Mouse (Mus musculus) lung, embryonic 16.5 days (tissue): ENCODE measurements around the gene Ckb. TPM values are rescaled to one million over a fixed set of nuclear protein-coding genes. Genes with fewer than 3 reads are reported as not detected.

Experiments used
- ATAC-seq: fragments of 200-750 bp; cut with Nextera tagmentation; 2 replicates; pipeline ENCODE4 v1.8.0; 2017; ENCODE audit warnings: low read depth, mild to moderate bottlenecking, moderate library complexity
- H3K27ac ChIP-seq: fragments of 300-500 bp; sonication (generic); 2 replicates; pipeline ENCODE4 v1.5.1; 2014; ENCODE audit warnings: mild to moderate bottlenecking, control low read depth, low read length
- H3K27me3 ChIP-seq: fragments of 300-500 bp; sonication (generic); 2 replicates; pipeline ENCODE4 v1.6.1; 2014; ENCODE audit warnings: low read depth, low read length, mixed read lengths; ENCODE audit not compliant: control insufficient read depth, insufficient read depth
- H3K36me3 ChIP-seq: fragments of 300-500 bp; sonication (generic); 2 replicates; pipeline ENCODE4 v1.6.1; 2014; ENCODE audit warnings: low read length; ENCODE audit not compliant: control insufficient read depth, insufficient read depth
- H3K4me1 ChIP-seq: fragments of 300-500 bp; sonication (generic); replicated peaks from 2 replicates; pipeline ENCODE4 v1.6.1; 2014; ENCODE audit warnings: low read length, mixed read lengths; ENCODE audit not compliant: control insufficient read depth, insufficient read depth
- H3K4me2 ChIP-seq: fragments of 300-500 bp; sonication (generic); 2 replicates; pipeline ENCODE4 v1.6.1; 2014; ENCODE audit warnings: low read depth, low read length, control low read depth
- H3K4me3 ChIP-seq: fragments of 300-500 bp; sonication (generic); 2 replicates; pipeline ENCODE4 v1.5.1; 2014; ENCODE audit warnings: mild to moderate bottlenecking, low read length, control low read depth
- H3K9ac ChIP-seq: fragments of 300-500 bp; sonication (generic); 2 replicates; pipeline ENCODE4 v1.6.1; 2014; ENCODE audit warnings: low read length, control low read depth
- H3K9me3 ChIP-seq: fragments of 300-500 bp; sonication (generic); 2 replicates; pipeline ENCODE4 v1.6.1; 2016; ENCODE audit warnings: low read length; ENCODE audit not compliant: control insufficient read depth
- WGBS: fragments of 180-500 bp; shearing (Covaris S2); extraction: QIAGEN DNeasy Blood & Tissue Kit; methylation state at CpG from one replicate; pipeline ENCODE4 v1.1.7; 2014; 5-methylcytosine and 5-hydroxymethylcytosine counted together
- polyA plus RNA-seq: library from polyadenylated mRNA; unstranded; fragments of >200 nt; fragmentation: Nextera tagmentation; extraction: Ambion mirVana; gene quantifications from 2 replicates; pipeline ENCODE4 v1.2.1, GENCODE M21; 2015

Gene Ckb
- polyA plus RNA-seq, 1 experiment from 2014 or later: 218 TPM

DNA sequence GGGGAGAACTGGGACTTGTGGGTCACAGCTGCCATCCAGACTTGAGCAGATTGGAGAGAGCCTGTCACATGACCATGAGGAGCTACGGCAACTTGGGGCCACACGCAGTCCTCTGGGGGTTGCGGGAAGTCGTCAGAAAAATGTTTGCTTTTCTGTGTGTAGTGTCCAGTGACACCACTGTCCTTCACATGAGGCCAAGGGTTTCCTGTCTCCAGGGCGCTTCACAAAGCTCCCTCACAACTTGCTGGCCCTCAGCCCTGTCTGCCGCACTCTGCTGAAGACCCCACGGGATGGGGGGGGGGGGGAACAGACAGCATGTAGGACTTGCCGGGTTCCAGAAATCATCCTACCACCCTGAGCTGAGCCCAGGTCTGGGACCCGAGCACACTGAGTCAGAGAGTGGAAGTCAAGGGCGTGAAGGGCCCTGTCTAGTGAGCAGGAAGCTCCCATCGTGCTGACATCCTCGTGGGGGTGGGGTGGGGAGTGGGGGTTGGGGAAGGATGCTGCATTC is 22.2 kb upstream of the Ckb start:
- WGBS: 5% methylated on average over 12 of the region's 12 CpGs
- H3K36me3 ChIP-seq: no peaks in the 10 kb centered on the region
- peak overlapping the region; percentile 57 for H3K9ac ChIP-seq
- H3K4me1 ChIP-seq: peaks cover 37% of the 10 kb centered on the region
- no peaks in the 10 kb centered on the region for H3K9me3 ChIP-seq
- no peaks in the 10 kb centered on the region for H3K27me3 ChIP-seq
- peak overlapping the region; percentile 89 for H3K27ac ChIP-seq
- peak overlapping the region; percentile 37 for H3K4me2 ChIP-seq
- ATAC-seq: peak; percentile 59
- H3K4me3 ChIP-seq: no peak overlapping the region

DNA sequence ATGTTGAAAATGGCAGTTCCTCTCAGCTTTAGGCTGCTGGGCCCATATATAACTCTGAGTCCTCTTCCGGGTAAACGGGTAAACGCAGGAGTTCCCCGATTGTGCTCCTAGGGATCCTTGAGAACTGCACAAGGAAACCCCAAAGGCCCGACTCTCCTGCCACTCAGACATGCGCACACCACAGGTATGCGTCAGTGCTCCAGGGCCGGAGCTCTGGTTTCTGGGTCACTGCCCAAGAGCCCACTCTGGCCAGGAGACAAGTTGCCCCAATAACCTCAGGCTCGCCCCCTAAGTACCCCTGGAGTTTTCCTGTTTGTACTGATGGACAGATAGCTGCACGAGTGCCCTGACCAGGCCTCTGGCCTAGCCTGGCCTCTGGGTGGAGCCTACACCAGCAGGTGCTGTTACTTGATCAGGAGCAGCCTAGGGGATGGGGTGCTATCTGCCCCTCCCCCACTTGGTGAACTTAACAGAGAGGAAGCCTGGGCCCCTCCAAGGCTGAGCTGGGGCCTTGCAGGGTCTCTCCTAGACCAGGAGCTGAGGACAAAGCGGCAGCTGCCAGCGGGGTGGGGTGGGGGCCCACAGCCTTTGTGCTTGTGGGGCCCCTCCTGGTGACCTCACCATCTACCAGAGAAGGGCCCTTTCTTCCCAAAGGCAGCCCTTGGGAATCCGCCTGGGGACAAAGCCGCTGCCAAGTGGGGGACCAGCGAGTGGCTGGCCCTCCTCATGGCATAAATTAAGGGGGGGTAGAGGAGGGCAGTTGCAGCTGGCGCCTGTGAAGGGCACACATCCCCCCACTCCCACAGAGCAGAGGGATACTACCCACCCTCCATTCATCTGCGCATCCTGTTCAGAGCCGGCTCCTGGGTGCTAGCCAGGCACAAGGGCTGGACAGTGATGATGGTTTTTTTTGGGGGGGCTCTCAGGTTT is 21.5 kb upstream of the Ckb start:
- WGBS: 46% methylated on average over 18 of the region's 18 CpGs
- no peak overlapping the region for H3K4me3 ChIP-seq
- H3K27me3 ChIP-seq: no peaks in the 10 kb centered on the region
- no peaks in the 10 kb centered on the region for H3K9me3 ChIP-seq
- peaks cover 37% of the 10 kb centered on the region for H3K4me1 ChIP-seq
- peak overlapping the region; percentile 89 for H3K27ac ChIP-seq
- H3K9ac ChIP-seq: peak overlapping the region; percentile 57
- peak; percentile 2; the same call in 1 of the 2 replicates for ATAC-seq
- peak overlapping the region; percentile 37 for H3K4me2 ChIP-seq
- H3K36me3 ChIP-seq: no peaks in the 10 kb centered on the region

DNA sequence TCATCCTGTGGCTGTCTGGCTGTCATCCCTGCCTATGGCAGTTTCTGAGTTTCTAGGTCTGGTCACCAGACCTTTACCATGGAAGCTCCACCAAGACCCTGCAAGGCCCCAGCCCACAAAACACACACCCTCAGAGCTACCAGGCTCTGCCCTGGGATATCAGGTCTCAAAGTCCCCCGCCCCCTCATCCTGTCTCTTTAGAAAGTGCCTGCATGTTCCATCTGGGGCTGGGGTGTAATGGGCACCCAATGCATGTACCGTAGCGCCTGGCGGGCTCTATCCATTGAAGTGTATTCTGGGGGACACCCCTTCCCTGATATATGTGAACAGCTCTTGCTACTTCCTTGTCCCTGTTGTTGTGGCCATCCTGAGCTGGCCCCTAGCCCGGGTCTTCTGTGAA is 20.8 kb upstream of the Ckb start:
- Histone ChIP-seq H3K36me3 (no peaks in the 10 kb centered on the region), H3K9ac (no peak overlapping the region), H3K4me1 (peaks cover 42% of the 10 kb centered on the region), H3K27ac (peak overlapping the region; percentile 89; the same call in 1 of the 2 replicates), H3K27me3 (no peaks in the 10 kb centered on the region), H3K4me2 (no peak overlapping the region), H3K9me3 (no peaks in the 10 kb centered on the region), H3K4me3 (no peak overlapping the region)
- 86% methylated on average over 5 of the region's 5 CpGs for WGBS
- ATAC-seq: no peak

DNA sequence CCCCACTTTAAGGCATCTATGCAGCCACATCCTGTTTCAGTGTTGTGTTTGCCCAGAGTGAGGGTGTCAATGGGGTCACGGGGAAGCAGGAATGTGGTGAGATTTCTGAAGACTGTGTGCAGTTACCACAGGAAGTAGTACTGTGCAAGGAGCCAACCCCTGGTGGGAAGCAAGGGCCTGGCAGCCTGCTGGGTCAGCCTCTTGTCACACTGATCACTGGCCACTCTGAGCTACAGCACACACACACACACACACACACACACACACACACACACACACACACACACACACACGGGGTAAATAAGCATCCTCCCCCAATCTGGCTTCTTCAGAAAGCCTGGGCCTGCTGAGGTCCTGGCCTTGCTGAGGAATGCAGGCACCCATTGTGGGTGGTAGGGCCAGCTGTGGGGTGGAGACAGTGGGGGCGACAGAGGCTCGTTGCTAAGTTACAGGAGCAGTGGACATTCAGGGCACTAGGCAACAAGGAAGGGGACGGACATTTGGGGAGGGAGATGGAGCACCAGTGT is 19.3 kb upstream of the Ckb start:
- Histone ChIP-seq H3K9ac (peak overlapping the region; percentile 24; the same call in 1 of the 2 replicates), H3K27ac (peak overlapping the region; percentile 58), H3K4me2 (no peak overlapping the region), H3K4me1 (peaks cover 50% of the 10 kb centered on the region), H3K27me3 (no peaks in the 10 kb centered on the region), H3K9me3 (no peaks in the 10 kb centered on the region), H3K4me3 (no peak overlapping the region), H3K36me3 (no peaks in the 10 kb centered on the region)
- peak; percentile 24; the same call in 1 of the 2 replicates for ATAC-seq
- WGBS: 14% methylated on average over 5 of the region's 5 CpGs

DNA sequence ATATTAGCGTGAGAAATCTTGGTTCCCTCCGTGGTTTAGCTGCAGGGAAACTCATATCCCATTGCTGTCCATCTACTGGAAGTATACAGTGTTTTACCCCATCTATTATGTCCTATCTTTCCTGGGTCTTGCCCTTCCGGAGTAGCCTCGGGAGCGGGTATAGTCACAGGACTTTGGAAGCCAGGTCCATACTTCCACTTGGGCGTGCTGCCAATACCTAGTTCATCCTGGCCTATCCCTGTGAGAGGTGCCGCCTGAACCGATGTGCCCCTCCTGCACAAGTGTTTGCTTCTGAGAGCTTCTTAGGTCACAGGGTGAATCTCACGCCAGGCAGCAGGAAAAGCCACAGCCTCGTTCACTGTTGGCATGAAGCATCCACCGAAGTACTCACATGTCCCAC is 17.3 kb upstream of the Ckb start:
- Histone ChIP-seq H3K27ac (no peak overlapping the region), H3K9ac (no peak overlapping the region), H3K4me2 (no peak overlapping the region), H3K4me1 (peaks cover 40% of the 10 kb centered on the region), H3K9me3 (no peaks in the 10 kb centered on the region), H3K27me3 (no peaks in the 10 kb centered on the region), H3K36me3 (no peaks in the 10 kb centered on the region), H3K4me3 (no peak overlapping the region)
- no peak for ATAC-seq
- 53% methylated on average over 11 of the region's 11 CpGs for WGBS

DNA sequence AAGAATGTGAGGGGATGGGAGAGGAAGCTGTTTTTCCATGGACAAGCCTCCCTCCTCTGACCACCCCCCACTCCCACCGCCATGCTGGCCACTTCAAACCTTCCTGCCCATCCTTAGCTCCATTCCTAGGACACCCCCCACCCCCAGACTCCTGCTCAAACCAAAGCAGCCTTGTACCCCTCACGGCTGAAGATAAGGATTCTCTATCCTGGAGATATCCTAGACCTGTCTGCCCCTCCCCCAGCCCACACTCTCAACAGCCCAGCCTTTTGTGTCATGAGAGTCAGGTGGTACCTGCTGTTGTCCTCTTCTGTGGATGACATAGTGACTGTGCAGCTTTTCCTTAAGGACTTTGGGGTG is 15.9 kb upstream of the Ckb start:
- Histone ChIP-seq H3K9ac (no peak overlapping the region), H3K27me3 (no peaks in the 10 kb centered on the region), H3K36me3 (no peaks in the 10 kb centered on the region), H3K4me3 (no peak overlapping the region), H3K4me1 (peaks cover 27% of the 10 kb centered on the region), H3K4me2 (no peak overlapping the region), H3K27ac (peak overlapping the region; percentile 73), H3K9me3 (no peaks in the 10 kb centered on the region)
- ATAC-seq: peak; percentile 5; the same call in 1 of the 2 replicates
- 14% methylated on average over 2 of the region's 2 CpGs for WGBS

DNA sequence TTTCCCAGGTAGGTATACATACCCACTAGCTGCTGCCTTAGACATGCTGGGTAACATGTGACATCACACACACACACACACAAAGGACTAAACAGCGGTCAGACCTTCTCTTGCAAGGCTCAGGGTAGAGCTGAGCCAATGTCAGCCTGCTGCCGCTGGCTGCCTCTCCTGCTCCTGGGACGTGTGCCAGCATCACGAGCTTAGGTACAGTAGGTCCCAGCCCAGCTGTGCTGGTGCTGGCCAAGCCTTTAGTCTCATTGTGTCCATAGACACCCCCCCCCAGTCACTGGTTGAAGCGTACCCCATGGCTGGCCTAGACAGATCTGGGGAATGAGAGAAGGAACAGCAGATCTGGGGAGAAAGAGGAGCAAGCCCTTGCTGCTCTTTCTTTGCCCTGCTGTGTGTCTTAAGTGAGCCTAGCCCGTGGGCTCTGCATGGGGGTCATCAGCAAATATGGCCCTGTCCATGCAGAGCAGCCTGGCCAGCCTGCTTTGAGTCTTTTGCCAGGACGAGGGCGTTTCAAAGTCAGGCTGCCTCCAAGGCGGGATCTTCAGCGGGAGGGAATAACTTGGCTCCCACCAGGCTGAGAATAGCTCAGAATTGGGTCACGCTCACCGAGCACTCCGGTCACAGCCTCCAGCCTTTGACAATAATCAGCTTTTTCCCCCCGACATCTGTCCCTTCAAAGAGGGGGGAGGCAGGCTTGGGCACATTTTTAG is 15.4 kb upstream of the Ckb start:
- peaks cover 25% of the 10 kb centered on the region for H3K4me1 ChIP-seq
- H3K27me3 ChIP-seq: no peaks in the 10 kb centered on the region
- no peak overlapping the region for H3K4me2 ChIP-seq
- peak overlapping the region; percentile 73 for H3K27ac ChIP-seq
- peak; percentile 79 for ATAC-seq
- no peak overlapping the region for H3K4me3 ChIP-seq
- no peaks in the 10 kb centered on the region for H3K36me3 ChIP-seq
- no peak overlapping the region for H3K9ac ChIP-seq
- no peaks in the 10 kb centered on the region for H3K9me3 ChIP-seq
- WGBS: 25% methylated on average over 14 of the region's 14 CpGs

DNA sequence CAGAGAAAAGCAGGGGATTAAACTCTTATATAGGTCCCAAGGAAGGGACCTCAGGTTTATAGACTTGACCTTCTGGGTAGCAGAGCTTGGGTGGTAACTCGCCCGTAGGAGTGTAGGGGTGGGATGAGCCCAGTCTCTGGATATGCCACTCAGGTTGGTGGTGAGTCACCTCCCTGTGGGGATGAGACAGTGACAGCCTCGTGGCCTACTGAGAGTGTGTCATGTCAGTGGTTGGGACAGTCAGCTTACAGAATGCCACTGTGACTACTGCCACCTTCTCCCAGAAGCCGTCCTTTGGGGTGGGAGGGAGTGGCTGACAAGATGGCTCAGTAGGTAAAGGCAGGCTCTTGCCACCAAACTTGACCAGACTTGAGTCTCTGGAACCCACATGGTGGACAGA is 14.3 kb upstream of the Ckb start:
- H3K4me3 ChIP-seq: no peak overlapping the region
- 76% methylated on average over 4 of the region's 4 CpGs for WGBS
- peak overlapping the region; percentile 73; the same call in 1 of the 2 replicates for H3K27ac ChIP-seq
- no peaks in the 10 kb centered on the region for H3K36me3 ChIP-seq
- no peaks in the 10 kb centered on the region for H3K27me3 ChIP-seq
- H3K9me3 ChIP-seq: no peaks in the 10 kb centered on the region
- H3K4me2 ChIP-seq: no peak overlapping the region
- H3K4me1 ChIP-seq: peaks cover 22% of the 10 kb centered on the region
- no peak overlapping the region for H3K9ac ChIP-seq
- no peak for ATAC-seq

DNA sequence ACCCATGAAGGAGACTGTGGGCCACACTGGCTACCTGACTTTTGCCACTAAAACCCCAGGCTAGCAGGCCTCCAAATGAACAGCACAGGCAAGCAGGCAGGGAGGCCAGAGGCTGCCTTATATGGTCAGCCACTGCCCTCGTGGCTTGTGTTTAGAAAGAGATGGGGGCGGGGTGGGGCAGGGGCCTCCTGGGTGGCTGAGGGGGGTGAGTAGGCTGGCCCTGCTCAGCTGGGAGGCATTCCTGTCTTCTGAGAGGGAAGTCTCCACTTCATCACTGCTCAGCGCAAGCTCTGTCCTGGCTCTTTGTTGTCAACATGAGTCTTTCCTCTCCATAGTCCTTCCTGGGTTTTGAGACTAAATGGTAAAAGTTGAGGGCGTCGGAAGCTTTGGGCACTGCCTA is 10.7 kb upstream of the Ckb start:
- Histone ChIP-seq H3K4me2 (no peak overlapping the region), H3K4me3 (no peak overlapping the region), H3K36me3 (0 out of 2 replicates have a peak, but pooled peaks cover 3% of the 10 kb centered on the region), H3K27ac (peak overlapping the region; percentile 86), H3K4me1 (peaks cover 23% of the 10 kb centered on the region), H3K9me3 (no peaks in the 10 kb centered on the region), H3K9ac (peak overlapping the region; percentile 35; the same call in 1 of the 2 replicates), H3K27me3 (no peaks in the 10 kb centered on the region)
- 49% methylated on average over 4 of the region's 5 CpGs for WGBS
- peak; percentile 50 for ATAC-seq
